Mouse (Mus musculus) kidney, postnatal 0 days (tissue): ENCODE results near the gene Bcr. TPM values are rescaled to one million over a fixed set of nuclear protein-coding genes. Genes with fewer than 3 reads are reported as not detected.

ENCODE experiments used
- ATAC-seq: fragments of 200-750 bp; cut with Nextera tagmentation; replicated peaks from 2 replicates; pipeline ENCODE4 v1.8.0; 2017; ENCODE audit warnings: low read depth, moderate number of reproducible peaks, moderate TSS enrichment, moderate library complexity; ENCODE audit not compliant: low FRiP score
- DNase-seq: peaks from one replicate; pipeline ENCODE4 v3.0.0-alpha.2; 2016; ENCODE audit warnings: low spot score
- H3K27ac ChIP-seq: fragments of 300-500 bp; sonication (generic); 2 replicates; pipeline ENCODE4 v1.5.1; 2014; ENCODE audit warnings: mild to moderate bottlenecking
- H3K27me3 ChIP-seq: fragments of 300-500 bp; sonication (generic); 2 replicates; pipeline ENCODE4 v1.6.1; 2014; ENCODE audit warnings: low read length, mixed read lengths; ENCODE audit not compliant: insufficient read depth
- H3K36me3 ChIP-seq: fragments of 300-500 bp; sonication (generic); 2 replicates; pipeline ENCODE4 v1.6.1; 2014; ENCODE audit warnings: low read length, mixed read lengths; ENCODE audit not compliant: insufficient read depth
- H3K4me1 ChIP-seq: fragments of 300-500 bp; sonication (generic); replicated peaks from 2 replicates; pipeline ENCODE4 v1.6.1; 2014; ENCODE audit warnings: antibody characterized with exemption, low read length, mixed read lengths; ENCODE audit not compliant: insufficient read depth
- H3K4me2 ChIP-seq: fragments of 300-500 bp; sonication (generic); 2 replicates; pipeline ENCODE4 v1.6.1; 2014; ENCODE audit warnings: mild to moderate bottlenecking, low read length, moderate library complexity, mixed read lengths
- H3K4me3 ChIP-seq: fragments of 300-500 bp; sonication (generic); replicated peaks from 2 replicates; pipeline ENCODE4 v1.5.1; 2014; ENCODE audit warnings: low read depth, low read length
- H3K9ac ChIP-seq: fragments of 300-500 bp; sonication (generic); 2 replicates; pipeline ENCODE4 v1.6.1; 2014; ENCODE audit warnings: low read depth, low read length
- H3K9me3 ChIP-seq: fragments of 300-500 bp; sonication (generic); replicated peaks from 2 replicates; pipeline ENCODE4 v1.6.1; 2016; ENCODE audit warnings: low read length, inconsistent platforms, mixed read lengths
- CTCF ChIP-seq: IDR thresholded peaks from 2 replicates; pipeline ENCODE4 v1.5.1; 2016; ENCODE audit warnings: antibody characterized with exemption, low read depth, mild to moderate bottlenecking, moderate library complexity
- WGBS: fragments of 180-500 bp; shearing (Covaris S2); extraction: QIAGEN DNeasy Blood & Tissue Kit; methylation state at CpG from one replicate; pipeline ENCODE4 v1.1.7; 2014; 5-methylcytosine and 5-hydroxymethylcytosine counted together
- polyA plus RNA-seq: library from polyadenylated mRNA; unstranded; fragments of >200 nt; fragmentation: Nextera tagmentation; extraction: Ambion mirVana; gene quantifications from 2 replicates; pipeline ENCODE4 v1.2.1, GENCODE M21; 2015

Bcr gene
- polyA plus RNA-seq, 1 experiment from 2014 or later, result 5.9 TPM

GRCm38 (mm10) chr10:75088471-75088870 lies 28.1 kb downstream of the Bcr start:
- ATAC-seq (no peak), DNase-seq (no peak)
- Histone ChIP-seq H3K9ac (no peak overlapping the region), H3K9me3 (no peaks in the 10 kb centered on the region), H3K36me3 (no peaks in the 10 kb centered on the region), H3K4me3 (no peak overlapping the region), H3K27ac (no peak overlapping the region), H3K4me1 (peaks cover 4% of the 10 kb centered on the region), H3K4me2 (no peak overlapping the region), H3K27me3 (no peaks in the 10 kb centered on the region)
- 97% methylated on average over 4 of the region's 4 CpGs for WGBS
- TF ChIP-seq CTCF, result no peak

DNA sequence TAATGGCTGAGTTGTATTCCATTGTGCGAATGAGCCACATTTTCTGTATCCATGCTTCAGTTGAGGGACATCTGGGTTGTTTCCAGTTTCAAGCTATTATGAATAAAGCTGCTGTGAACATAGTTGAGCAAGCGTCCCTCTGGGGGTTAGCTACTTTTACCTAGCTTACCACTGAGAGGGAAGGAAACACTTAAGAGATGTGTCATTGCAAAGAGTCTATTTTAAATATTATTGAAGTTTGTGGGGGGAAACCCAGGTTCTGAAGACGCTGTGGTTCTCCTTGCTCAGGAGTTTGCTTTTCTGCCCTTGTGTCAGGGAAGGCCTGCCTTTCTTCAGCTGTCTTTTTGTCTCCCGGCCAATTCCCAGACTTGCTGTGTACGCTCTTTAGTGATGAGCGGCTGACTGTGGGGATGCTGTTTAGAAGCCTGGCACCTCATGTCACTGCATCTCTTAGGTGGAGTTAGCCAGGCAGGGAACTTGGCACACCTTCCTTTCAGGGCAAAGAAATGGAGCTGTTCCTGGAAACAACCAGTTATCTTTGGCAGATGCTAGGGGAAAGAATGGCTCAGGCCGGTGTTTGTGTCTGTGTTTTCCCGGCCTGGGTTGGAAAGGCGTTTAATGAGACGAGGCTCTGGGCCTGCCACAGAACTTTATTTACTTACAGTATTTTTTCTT lies 31.2 kb downstream of the Bcr start:
- no peak for ATAC-seq
- DNase-seq, result no peak
- Histone ChIP-seq H3K9ac (no peak overlapping the region), H3K4me3 (no peak overlapping the region), H3K27me3 (no peaks in the 10 kb centered on the region), H3K27ac (no peak overlapping the region), H3K36me3 (no peaks in the 10 kb centered on the region), H3K4me2 (no peak overlapping the region), H3K4me1 (peaks cover 8% of the 10 kb centered on the region), H3K9me3 (no peaks in the 10 kb centered on the region)
- no peak for TF ChIP-seq CTCF
- WGBS, result 76% methylated on average over 10 of the region's 10 CpGs

DNA sequence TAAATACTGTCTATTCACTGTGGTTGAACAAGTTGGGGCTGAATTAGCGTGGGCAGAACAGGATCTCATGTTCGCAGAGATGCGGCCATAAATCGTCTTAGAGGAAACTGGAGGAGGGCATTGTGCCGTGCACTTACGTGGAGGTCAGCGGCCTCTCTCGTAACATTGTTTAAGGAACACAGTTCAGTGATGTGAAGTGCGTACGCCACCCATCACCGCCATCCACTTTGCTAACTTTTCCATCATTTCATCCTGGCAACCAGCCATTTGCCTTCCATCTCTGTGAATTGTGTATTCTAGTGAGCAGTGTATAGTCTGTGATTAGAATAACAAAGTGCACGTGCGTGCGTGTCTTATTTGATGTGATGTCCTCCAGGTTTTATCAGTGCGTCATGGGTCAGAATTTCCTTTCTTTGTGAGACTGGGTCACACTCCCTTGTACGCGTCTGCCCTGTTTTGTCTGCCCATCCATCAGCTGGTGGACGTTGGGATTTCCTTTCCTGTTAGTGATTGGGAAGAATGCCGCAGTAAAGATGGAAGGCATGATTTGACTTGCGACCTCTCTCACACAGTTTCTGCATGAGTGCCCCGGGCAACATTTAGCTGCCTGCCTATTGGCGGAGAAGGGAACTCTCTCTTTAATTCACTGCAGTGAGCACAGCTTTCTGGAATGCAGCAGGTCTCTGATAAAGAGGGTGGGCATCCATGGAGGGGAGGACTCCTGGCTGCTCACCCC lies 33.0 kb downstream of the Bcr start:
- H3K9me3 ChIP-seq, result no peaks in the 10 kb centered on the region
- peak; percentile 55; the same call in 1 of the 2 replicates for ATAC-seq
- 11% methylated on average over 22 of the region's 22 CpGs for WGBS
- peaks cover 12% of the 10 kb centered on the region for H3K4me1 ChIP-seq
- H3K27me3 ChIP-seq, result no peaks in the 10 kb centered on the region
- H3K36me3 ChIP-seq, result no peaks in the 10 kb centered on the region
- no peak overlapping the region for H3K27ac ChIP-seq
- no peak for TF ChIP-seq CTCF
- DNase-seq, result peak; percentile 85
- H3K9ac ChIP-seq, result no peak overlapping the region
- no peak overlapping the region for H3K4me3 ChIP-seq
- peak overlapping the region; percentile 30; the same call in 1 of the 2 replicates for H3K4me2 ChIP-seq

DNA sequence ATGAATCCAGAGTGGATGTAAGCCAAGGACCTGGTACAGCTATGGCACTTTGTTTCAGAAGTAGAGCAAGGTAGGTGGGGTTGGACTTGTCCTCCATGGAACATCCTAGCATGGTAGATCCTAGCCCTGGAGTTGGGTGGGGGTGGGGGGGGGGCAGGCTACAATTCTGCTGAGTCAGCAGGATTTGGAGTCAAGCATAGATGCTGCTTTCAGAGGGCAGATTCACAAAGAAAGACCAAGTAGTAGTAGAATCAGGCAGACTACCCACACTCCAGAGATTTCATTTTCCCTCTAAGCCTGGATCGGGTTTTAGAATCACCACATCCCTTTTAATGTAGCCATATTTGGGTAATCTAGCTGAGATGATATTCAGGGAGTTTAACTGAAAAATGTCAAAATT lies 33.9 kb downstream of the Bcr start:
- DNase-seq (no peak), ATAC-seq (no peak)
- Histone ChIP-seq H3K4me3 (no peak overlapping the region), H3K4me2 (no peak overlapping the region), H3K4me1 (peaks cover 18% of the 10 kb centered on the region), H3K9ac (no peak overlapping the region), H3K9me3 (no peaks in the 10 kb centered on the region), H3K27ac (no peak overlapping the region), H3K36me3 (no peaks in the 10 kb centered on the region), H3K27me3 (no peaks in the 10 kb centered on the region)
- TF ChIP-seq CTCF, result no peak
- 96% methylated on average over 1 of the region's 1 CpGs for WGBS

GRCm38 (mm10) chr10:75095216-75095615 lies 34.8 kb downstream of the Bcr start:
- Histone ChIP-seq H3K27me3 (no peaks in the 10 kb centered on the region), H3K27ac (no peak overlapping the region), H3K9ac (no peak overlapping the region), H3K4me1 (peaks cover 18% of the 10 kb centered on the region), H3K36me3 (no peaks in the 10 kb centered on the region), H3K4me3 (no peak overlapping the region), H3K9me3 (no peaks in the 10 kb centered on the region), H3K4me2 (no peak overlapping the region)
- no peak for ATAC-seq
- TF ChIP-seq CTCF, result no peak
- DNase-seq, result no peak
- 95% methylated on average over 7 of the region's 7 CpGs for WGBS

GRCm38 (mm10) chr10:75098446-75099183 lies 38.2 kb downstream of the Bcr start:
- Histone ChIP-seq H3K4me3 (no peak overlapping the region), H3K9me3 (no peaks in the 10 kb centered on the region), H3K4me2 (no peak overlapping the region), H3K9ac (0 out of 2 replicates have a peak overlapping the region, but pooled peaks have one; percentile 13), H3K36me3 (no peaks in the 10 kb centered on the region), H3K27me3 (no peaks in the 10 kb centered on the region), H3K27ac (no peak overlapping the region), H3K4me1 (peaks cover 12% of the 10 kb centered on the region; the same call in 1 of the 2 replicates)
- TF ChIP-seq CTCF, result no peak
- DNase-seq, result peak; percentile 69
- WGBS, result 35% methylated on average over 10 of the region's 10 CpGs
- peak; percentile 64 for ATAC-seq
